Mouse (Mus musculus) embryonic facial prominence, embryonic 12.5 days (tissue): ENCODE results near the gene Ccdc86. TPM values are rescaled to one million over a fixed set of nuclear protein-coding genes. Genes with fewer than 3 reads are reported as not detected.

Source experiments
- ATAC-seq: fragments of 200-750 bp; cut with Nextera tagmentation; 2 replicates; pipeline ENCODE4 v1.8.0; 2017; ENCODE audit not compliant: insufficient number of reproducible peaks, insufficient read depth, low FRiP score, low TSS enrichment
- H3K27ac ChIP-seq: fragments of 300-500 bp; sonication (generic); 2 replicates; pipeline ENCODE4 v1.5.1; 2016; ENCODE audit warnings: mild to moderate bottlenecking
- H3K27me3 ChIP-seq: fragments of 300-500 bp; sonication (generic); 2 replicates; pipeline ENCODE4 v1.6.1; 2016; ENCODE audit warnings: mild to moderate bottlenecking, moderate library complexity
- H3K36me3 ChIP-seq: fragments of 300-500 bp; sonication (generic); 2 replicates; pipeline ENCODE4 v1.6.1; 2016; ENCODE audit warnings: mild to moderate bottlenecking
- H3K4me1 ChIP-seq: fragments of 300-500 bp; sonication (generic); 2 replicates; pipeline ENCODE4 v1.6.1; 2016
- H3K4me2 ChIP-seq: fragments of 300-500 bp; sonication (generic); replicated peaks from 2 replicates; pipeline ENCODE4 v1.6.1; 2016; ENCODE audit warnings: mild to moderate bottlenecking, moderate library complexity
- H3K4me3 ChIP-seq: fragments of 300-500 bp; sonication (generic); 2 replicates; pipeline ENCODE4 v1.5.1; 2016; ENCODE audit warnings: mild to moderate bottlenecking
- H3K9ac ChIP-seq: fragments of 300-500 bp; sonication (generic); 2 replicates; pipeline ENCODE4 v1.6.1; 2016; ENCODE audit warnings: mild to moderate bottlenecking, moderate library complexity
- H3K9me3 ChIP-seq: fragments of 300-500 bp; sonication (generic); 2 replicates; pipeline ENCODE4 v1.6.1; 2016; ENCODE audit warnings: mild to moderate bottlenecking, moderate library complexity
- WGBS: fragments of 180-500 bp; shearing (Covaris S2); methylation state at CpG from one replicate; pipeline ENCODE4 v1.1.7; 2016; 5-methylcytosine and 5-hydroxymethylcytosine counted together
- polyA plus RNA-seq: library from polyadenylated mRNA; unstranded; fragments of >200 nt; fragmentation: Nextera tagmentation; extraction: Ambion mirVana; gene quantifications from 2 replicates; pipeline ENCODE4 v1.2.1, GENCODE M21; 2016

Gene Ccdc86
- polyA plus RNA-seq, 1 experiment from 2014 or later, result 32.3 TPM

GRCm38 (mm10) chr19:10904927-10905727 lies 43.9 kb downstream of the Ccdc86 start:
- no peaks in the 10 kb centered on the region for H3K9me3 ChIP-seq
- peaks cover 83% of the 10 kb centered on the region for H3K36me3 ChIP-seq
- H3K27me3 ChIP-seq, result no peaks in the 10 kb centered on the region
- peak; percentile 73; the same call in 1 of the 2 replicates for ATAC-seq
- no peak overlapping the region for H3K4me2 ChIP-seq
- H3K4me3 ChIP-seq, result no peak overlapping the region
- 57% methylated on average over 7 of the region's 7 CpGs for WGBS
- H3K27ac ChIP-seq, result peak overlapping the region; percentile 68
- no peak overlapping the region for H3K9ac ChIP-seq
- no peaks in the 10 kb centered on the region for H3K4me1 ChIP-seq

GRCm38 (mm10) chr19:10904512-10904911 lies 44.6 kb downstream of the Ccdc86 start:
- 93% methylated on average over 5 of the region's 5 CpGs for WGBS

GRCm38 (mm10) chr19:10901046-10901445 lies 48.0 kb downstream of the Ccdc86 start:
- WGBS, result 91% methylated on average over 5 of the region's 5 CpGs
- Histone ChIP-seq H3K9me3 (no peaks in the 10 kb centered on the region), H3K27me3 (no peaks in the 10 kb centered on the region), H3K36me3 (peaks cover 86% of the 10 kb centered on the region), H3K4me1 (peaks cover 9% of the 10 kb centered on the region), H3K27ac (no peak overlapping the region), H3K9ac (no peak overlapping the region), H3K4me2 (no peak overlapping the region), H3K4me3 (no peak overlapping the region)
- no peak for ATAC-seq

More at GRCm38 (mm10) chr19:10904512-10904911, 44.6 kb downstream of the Ccdc86 start:
- no peaks in the 10 kb centered on the region for H3K27me3 ChIP-seq
- H3K4me2 ChIP-seq, result no peak overlapping the region
- no peaks in the 10 kb centered on the region for H3K9me3 ChIP-seq
- H3K4me1 ChIP-seq, result no peaks in the 10 kb centered on the region
- no peak for ATAC-seq
- peak overlapping the region; percentile 55; the same call in 1 of the 2 replicates for H3K27ac ChIP-seq
- no peak overlapping the region for H3K4me3 ChIP-seq
- H3K36me3 ChIP-seq, result peaks cover 89% of the 10 kb centered on the region
- no peak overlapping the region for H3K9ac ChIP-seq

GRCm38 (mm10) chr19:10900315-10900714 lies 48.8 kb downstream of the Ccdc86 start:
- H3K27me3 ChIP-seq, result no peaks in the 10 kb centered on the region
- peaks cover 79% of the 10 kb centered on the region for H3K36me3 ChIP-seq
- ATAC-seq, result no peak
- peaks cover 12% of the 10 kb centered on the region for H3K4me1 ChIP-seq
- no peak overlapping the region for H3K4me2 ChIP-seq
- WGBS, result 84% methylated on average over 6 of the region's 6 CpGs
- no peak overlapping the region for H3K4me3 ChIP-seq
- no peaks in the 10 kb centered on the region for H3K9me3 ChIP-seq
- no peak overlapping the region for H3K9ac ChIP-seq
- H3K27ac ChIP-seq, result no peak overlapping the region

GRCm38 (mm10) chr19:10897491-10897890 lies 51.6 kb downstream of the Ccdc86 start:
- Histone ChIP-seq H3K4me3 (no peak overlapping the region), H3K9me3 (no peaks in the 10 kb centered on the region), H3K4me1 (peaks cover 12% of the 10 kb centered on the region), H3K9ac (no peak overlapping the region), H3K27ac (no peak overlapping the region), H3K4me2 (no peak overlapping the region), H3K36me3 (peaks cover 51% of the 10 kb centered on the region), H3K27me3 (no peaks in the 10 kb centered on the region)
- ATAC-seq, result no peak
- WGBS, result 88% methylated on average over 8 of the region's 8 CpGs

GRCm38 (mm10) chr19:10896849-10897248 lies 52.2 kb downstream of the Ccdc86 start:
- no peaks in the 10 kb centered on the region for H3K27me3 ChIP-seq
- WGBS, result 87% methylated on average over 7 of the region's 7 CpGs
- H3K4me3 ChIP-seq, result peak overlapping the region; percentile 91; the same call in 1 of the 2 replicates
- peak overlapping the region; percentile 94 for H3K9ac ChIP-seq
- peaks cover 44% of the 10 kb centered on the region for H3K36me3 ChIP-seq
- H3K4me2 ChIP-seq, result peak overlapping the region; percentile 80
- H3K27ac ChIP-seq, result no peak overlapping the region
- ATAC-seq, result no peak
- H3K9me3 ChIP-seq, result no peaks in the 10 kb centered on the region
- peaks cover 12% of the 10 kb centered on the region for H3K4me1 ChIP-seq

- under 1% methylated on average over 16 of the region's 16 CpGs for WGBS
- peaks cover 34% of the 10 kb centered on the region for H3K36me3 ChIP-seq
- peaks cover 12% of the 10 kb centered on the region for H3K4me1 ChIP-seq
- peak overlapping the region; percentile 94 for H3K27ac ChIP-seq
- H3K9me3 ChIP-seq, result no peaks in the 10 kb centered on the region
- H3K4me2 ChIP-seq, result peak overlapping the region; percentile 80
- peak overlapping the region; percentile 94 for H3K9ac ChIP-seq
- ATAC-seq, result no peak
- H3K4me3 ChIP-seq, result peak overlapping the region; percentile 91
- H3K27me3 ChIP-seq, result no peaks in the 10 kb centered on the region
These were observed 53.4 kb downstream of the Ccdc86 start for GRCm38 (mm10) chr19:10895708-10896107.

- peaks cover 27% of the 10 kb centered on the region for H3K36me3 ChIP-seq
- peak within 1 kb of the TSS; percentile 94 for H3K27ac ChIP-seq
- ATAC-seq, result peak; percentile 83
- peak within 1 kb of the TSS; percentile 91 for H3K4me3 ChIP-seq
- no peaks in the 10 kb centered on the region for H3K9me3 ChIP-seq
- H3K27me3 ChIP-seq, result no peaks in the 10 kb centered on the region
- H3K4me1 ChIP-seq, result peaks cover 12% of the 10 kb centered on the region
- H3K4me2 ChIP-seq, result peak within 1 kb of the TSS; percentile 80
- WGBS, result under 1% methylated on average over 43 of the region's 43 CpGs
- peak within 1 kb of the TSS; percentile 94 for H3K9ac ChIP-seq
These were observed 54.0 kb downstream of the Ccdc86 start, which contains the start of gene Prpf19 for GRCm38 (mm10) chr19:10895016-10895528. Gene Prpf19, plus strand, starts transcription at chr19:10895231.

- Histone ChIP-seq H3K9me3 (no peaks in the 10 kb centered on the region), H3K4me3 (no peak overlapping the region), H3K27me3 (no peaks in the 10 kb centered on the region), H3K27ac (no peak overlapping the region), H3K9ac (no peak overlapping the region), H3K4me1 (peaks cover 12% of the 10 kb centered on the region), H3K4me2 (no peak overlapping the region), H3K36me3 (0 out of 2 replicates have a peak, but pooled peaks cover under 1% of the 10 kb centered on the region)
- 92% methylated on average over 3 of the region's 3 CpGs for WGBS
- no peak for ATAC-seq
These were observed 56.9 kb downstream of the Ccdc86 start for GRCm38 (mm10) chr19:10892201-10892600.

Other genes starting within 250 kb of the Ccdc86 start
- gene Cd5, start 210.3 kb downstream of the Ccdc86 start, polyA plus RNA-seq, result 0.22 and 0.27 TPM in 2 replicates
- 0.09 TPM in 1 of 2 replicates, not detected in the other for gene Cd6, start 119.2 kb downstream of the Ccdc86 start, polyA plus RNA-seq
- gene Slc15a3, start 109.5 kb downstream of the Ccdc86 start, polyA plus RNA-seq, result 0.27 and 0.32 TPM in 2 replicates
- gene Tmem132a, start 79.3 kb downstream of the Ccdc86 start, polyA plus RNA-seq, result 130 and 135 TPM in 2 replicates
- 73.2 and 75.8 TPM in 2 replicates for gene Tmem109, start 67.3 kb downstream of the Ccdc86 start, polyA plus RNA-seq
- gene Prpf19, start 54.0 kb downstream of the Ccdc86 start, polyA plus RNA-seq, result 41.5 and 42.1 TPM in 2 replicates
- 0.10 TPM in 1 of 2 replicates, not detected in the other for gene Zp1, start 28.6 kb downstream of the Ccdc86 start, polyA plus RNA-seq
- 0.14 and 0.18 TPM in 2 replicates for gene Ptgdr2, start 12.1 kb downstream of the Ccdc86 start, polyA plus RNA-seq
- gene Ms4a10, start 25.4 kb upstream of the Ccdc86 start, polyA plus RNA-seq, result not detected in 2 replicates
- gene Ms4a15, start 44.0 kb upstream of the Ccdc86 start, polyA plus RNA-seq, result not detected in 2 replicates
- gene Ms4a18, start 68.8 kb upstream of the Ccdc86 start, polyA plus RNA-seq, result not detected in 2 replicates
- gene Ms4a8a, start 131.8 kb upstream of the Ccdc86 start, polyA plus RNA-seq, result not detected in 2 replicates
- gene 1700017D01Rik, start 181.6 kb upstream of the Ccdc86 start, polyA plus RNA-seq, result not detected in 2 replicates
- gene 1700025F22Rik, start 216.1 kb upstream of the Ccdc86 start, polyA plus RNA-seq, result not detected in 2 replicates
- not detected in 2 replicates for gene Ms4a13, start 247.5 kb upstream of the Ccdc86 start, polyA plus RNA-seq